Mouse (Mus musculus) spleen, postnatal 10 days (tissue): ENCODE results near the gene H2-Q4.
A peak's percentile ranks its signal among the peaks of the same experiment; 100 is the strongest.
"Not testable (repeated sequence)": the region's sequence is repeated elsewhere in the genome, so short reads cannot be mapped to it uniquely, and the experiment has no call there.

Experiments
- DNase-seq, 2 experiments: peaks; one replicate each; pipeline ENCODE4 v3.0.0; 2021 to 2022; ENCODE audit warnings: low spot score in 2 of 2

The H2-Q4 gene

GRCm38 (mm10) chr17:35379369-35379728 is at the start of gene H2-Q4:
H2-Q4 (plus strand) TSS chr17:35379617.
- peak; percentile 84 to 93 for DNase-seq

GRCm38 (mm10) chr17:35329714-35330113 is 49.7 kb upstream of the H2-Q4 start:
- DNase-seq = not testable (repeated sequence)

- DNase-seq = not testable (repeated sequence)
Observed at GRCm38 (mm10) chr17:35331546-35331945, 47.9 kb upstream of the H2-Q4 start.

- DNase-seq = peak in 1 of 2 experiments; percentile 17
Observed at GRCm38 (mm10) chr17:35342071-35342671, 37.2 kb upstream of the H2-Q4 start, which contains the start of gene H2-Q2. H2-Q2 (plus strand) TSS chr17:35342242.

DNA sequence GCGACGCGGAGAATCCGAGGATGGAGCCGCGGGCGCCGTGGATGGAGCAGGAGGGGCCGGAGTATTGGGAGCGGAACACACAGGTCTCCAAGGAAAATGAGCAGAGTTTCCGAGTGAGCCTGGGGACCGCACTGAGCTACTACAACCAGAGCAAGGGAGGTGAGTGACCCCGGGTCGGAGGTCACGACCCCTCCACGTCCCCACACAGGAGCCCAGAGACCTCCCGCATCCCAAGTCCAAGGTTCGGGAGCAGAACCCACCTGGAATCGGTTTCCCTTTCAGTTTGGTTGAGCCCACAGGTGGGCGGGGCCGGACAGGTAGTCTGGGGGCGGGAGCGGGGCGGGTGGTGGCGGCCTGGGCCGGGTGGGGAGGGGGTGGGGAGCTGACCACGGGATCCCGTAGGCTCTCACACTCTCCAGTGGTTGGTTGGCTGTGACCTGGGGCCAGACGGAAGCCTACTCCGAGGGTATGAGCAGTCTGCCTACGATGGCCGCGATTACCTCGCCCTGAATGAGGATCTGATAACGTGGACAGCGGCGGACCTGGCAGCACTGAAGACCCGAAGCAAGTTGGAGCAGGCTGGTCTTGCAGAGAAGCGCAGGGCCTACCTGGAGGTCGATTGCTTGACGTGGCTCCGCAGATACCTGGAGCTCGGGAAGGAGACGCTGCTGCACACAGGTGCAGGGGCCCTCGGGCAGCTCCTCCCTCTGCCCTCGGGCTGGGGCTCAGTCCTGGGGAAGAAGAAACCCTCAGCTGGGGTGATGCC is 36.5 kb upstream of the H2-Q4 start:
- no peak for DNase-seq

- not testable (repeated sequence) for DNase-seq
Observed at GRCm38 (mm10) chr17:35347659-35348058, 31.8 kb upstream of the H2-Q4 start.

DNA sequence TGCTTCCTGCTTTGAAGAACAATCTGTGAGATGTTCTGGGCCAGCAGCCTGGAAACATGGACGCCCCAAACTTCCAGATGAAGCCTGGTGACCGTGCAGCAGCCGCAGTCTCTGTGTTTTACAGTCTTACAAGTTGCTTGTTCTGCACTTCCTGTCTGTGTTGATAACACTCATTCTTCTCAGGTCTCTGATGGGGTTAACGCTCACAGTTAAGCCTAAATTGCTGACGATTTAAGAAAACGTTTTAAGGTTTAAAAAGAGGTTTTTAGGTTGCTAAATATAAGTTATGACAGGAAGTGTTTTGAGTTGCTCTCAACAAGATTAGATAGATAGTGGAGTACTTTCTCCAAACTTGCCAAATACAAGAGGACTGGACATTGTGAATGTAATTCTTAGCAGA is 26.1 kb upstream of the H2-Q4 start:
- not testable (repeated sequence) for DNase-seq

- no peak for DNase-seq
Observed at GRCm38 (mm10) chr17:35354071-35354470, 25.3 kb upstream of the H2-Q4 start.

GRCm38 (mm10) chr17:35357086-35357485 is 22.3 kb upstream of the H2-Q4 start:
- DNase-seq = no peak

GRCm38 (mm10) chr17:35358763-35359469 is 20.5 kb upstream of the H2-Q4 start:
- no peak for DNase-seq

GRCm38 (mm10) chr17:35359470-35359862 is 20.0 kb upstream of the H2-Q4 start:
- no peak for DNase-seq

GRCm38 (mm10) chr17:35379729-35380451 is 473 bp downstream of the H2-Q4 start:
- peak; percentile 46 to 60 for DNase-seq

DNA sequence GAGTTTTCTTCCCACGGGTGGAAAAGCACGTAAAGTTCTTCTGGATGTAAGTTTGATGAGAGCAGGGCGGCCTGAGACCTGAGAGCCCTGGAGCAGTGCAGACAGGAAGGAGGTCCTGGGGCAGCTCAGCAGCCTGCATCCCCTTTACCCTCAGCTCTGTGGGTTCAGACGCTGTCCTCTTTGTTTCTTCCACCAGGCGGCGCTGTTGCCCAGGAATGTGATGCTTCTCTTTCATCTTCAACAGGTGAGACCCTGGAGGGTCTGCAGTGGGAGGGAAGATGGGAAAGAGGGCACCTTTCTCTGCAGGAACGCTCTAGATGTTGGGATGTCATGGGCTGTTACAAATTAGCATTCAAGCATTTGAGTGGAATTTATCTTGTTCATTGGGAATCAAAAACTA is 10.4 kb downstream of the H2-Q4 start:
- DNase-seq = peak in 1 of 2 experiments; percentile 73

- DNase-seq = not testable (repeated sequence)
Observed at GRCm38 (mm10) chr17:35392671-35393070, 13.3 kb downstream of the H2-Q4 start.

DNA sequence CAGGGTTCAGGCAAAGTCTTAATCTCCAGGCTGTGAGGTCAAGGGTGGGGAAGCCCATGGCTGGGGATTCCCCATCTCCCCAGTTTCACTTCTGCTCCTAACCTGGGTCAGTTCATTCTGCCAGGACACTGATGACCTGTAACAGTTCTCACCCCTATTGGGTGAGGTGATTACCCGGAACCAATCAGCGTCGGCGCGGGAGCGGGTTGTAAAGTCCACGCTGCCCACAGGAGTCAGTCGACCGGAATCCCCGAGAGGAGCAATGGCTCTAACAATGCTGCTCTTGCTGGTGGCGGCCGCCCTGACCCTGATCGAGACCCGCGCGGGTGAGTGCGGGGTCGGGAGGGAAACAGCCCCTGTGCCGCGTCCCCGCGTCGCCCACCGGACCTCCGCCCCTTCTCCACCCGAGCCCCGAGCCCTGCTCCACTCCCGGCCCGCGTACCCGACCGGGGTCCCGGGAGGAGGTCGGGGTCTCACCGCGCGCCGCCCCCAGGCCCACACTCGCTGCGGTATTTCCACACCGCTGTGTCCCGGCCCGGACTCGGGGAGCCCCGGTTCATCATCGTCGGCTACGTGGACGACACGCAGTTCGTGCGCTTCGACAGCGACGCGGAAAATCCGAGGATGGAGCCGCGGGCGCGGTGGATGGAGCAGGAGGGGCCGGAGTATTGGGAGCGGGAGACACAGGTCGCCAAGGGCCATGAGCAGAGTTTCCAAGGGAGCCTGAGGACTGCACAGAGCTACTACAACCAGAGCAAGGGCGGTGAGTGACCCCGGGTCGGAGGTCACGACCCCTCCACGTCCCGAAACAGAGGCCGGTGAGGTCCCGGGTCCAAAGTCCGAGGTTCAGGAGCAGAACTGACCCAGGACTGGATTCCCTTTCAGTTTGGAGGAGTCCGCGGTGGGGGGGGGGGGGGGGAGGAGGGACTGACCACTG is 14.7 kb downstream of the H2-Q4 start:
- DNase-seq = not testable (repeated sequence)

DNA sequence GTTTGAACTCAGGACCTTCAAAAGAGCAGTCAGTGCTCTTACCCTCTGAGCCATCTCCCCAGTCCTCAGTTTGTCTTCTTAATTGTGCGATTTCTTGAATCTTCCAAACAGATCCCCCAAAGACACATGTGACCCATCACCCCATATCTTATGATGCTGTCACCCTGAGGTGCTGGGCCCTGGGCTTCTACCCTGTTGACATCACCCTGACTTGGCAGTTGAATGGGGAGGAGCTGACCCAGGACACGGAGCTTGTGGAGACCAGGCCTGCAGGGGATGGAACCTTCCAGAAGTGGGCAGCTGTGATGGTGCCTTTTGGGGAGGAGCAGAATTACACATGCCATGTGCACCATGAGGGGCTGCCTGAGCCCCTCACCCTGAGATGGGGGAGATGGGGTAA is 17.5 kb downstream of the H2-Q4 start:
- DNase-seq = not testable (repeated sequence)

DNA sequence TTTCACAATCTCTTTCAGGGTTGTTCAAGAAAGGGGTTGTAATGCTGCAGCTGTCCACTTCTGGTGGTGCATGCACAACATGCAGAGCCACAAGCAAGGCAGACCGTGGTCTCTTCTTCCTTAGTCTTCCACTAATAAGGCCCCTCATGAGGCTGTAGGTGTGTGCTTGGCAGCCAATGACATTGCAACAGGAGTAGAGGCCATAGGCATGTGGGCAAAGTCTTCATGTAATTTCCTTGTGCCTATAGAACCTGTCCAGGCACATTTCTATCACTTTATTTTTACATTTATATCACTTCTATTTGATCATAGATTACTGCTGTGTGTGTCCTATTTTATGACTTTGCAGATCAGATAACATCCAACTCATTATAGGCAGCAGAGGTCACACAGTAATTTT is 33.6 kb downstream of the H2-Q4 start:
- not testable (repeated sequence) for DNase-seq

DNA sequence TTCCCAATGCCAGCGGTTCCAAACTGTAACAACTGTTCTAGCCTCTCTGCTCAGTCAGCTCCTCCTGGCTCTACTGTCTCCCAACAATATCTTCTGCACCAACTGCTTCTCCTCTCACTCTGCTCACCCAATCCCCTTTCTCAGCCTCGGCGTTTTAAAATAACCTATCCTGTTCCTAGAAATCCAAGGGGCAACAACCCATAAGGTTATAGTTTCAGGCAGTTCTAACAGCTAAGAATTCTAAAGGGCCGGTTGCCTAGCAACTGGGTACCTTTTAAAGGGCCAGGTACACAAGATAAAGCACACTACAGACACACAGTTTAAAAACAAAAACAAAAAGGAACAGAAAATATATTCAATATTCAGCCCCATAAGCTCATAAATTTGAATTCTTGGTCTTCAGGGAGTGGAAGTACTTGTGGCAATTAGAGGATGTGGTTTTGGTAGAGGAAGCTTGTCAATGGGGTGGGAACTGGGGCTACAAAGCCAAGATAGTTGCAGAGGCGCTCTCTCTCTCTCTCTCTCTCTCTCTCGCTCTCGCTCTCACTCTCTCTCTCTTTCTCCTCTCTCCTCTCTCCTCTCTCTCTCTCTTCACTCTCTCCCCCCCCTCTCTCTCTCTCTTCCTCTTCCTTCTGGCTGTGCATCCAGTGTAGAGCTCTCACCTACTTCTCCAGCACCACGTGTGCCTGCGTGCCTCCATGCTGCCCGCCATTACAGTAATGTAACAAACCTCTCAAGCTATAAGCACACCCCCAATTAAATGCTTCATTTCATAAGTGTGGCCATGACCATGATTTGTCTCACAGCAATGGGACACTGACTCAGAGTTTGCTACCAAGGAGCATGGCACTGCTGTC is 36.1 kb downstream of the H2-Q4 start:
- DNase-seq = not testable (repeated sequence)

GRCm38 (mm10) chr17:35418772-35419171 is 39.4 kb downstream of the H2-Q4 start:
- DNase-seq = peak in 1 of 2 experiments; percentile 8

- peak in 1 of 2 experiments; percentile 3 for DNase-seq
Observed at GRCm38 (mm10) chr17:35419564-35419963, 40.1 kb downstream of the H2-Q4 start.
